Mouse (Mus musculus) liver, postnatal 0 days (tissue): Measurements from ENCODE around the gene Ttll8.

ENCODE experiments used
- CTCF ChIP-seq: sonication (generic); IDR thresholded peaks from 2 replicates; pipeline ENCODE4 v1.5.1; 2016; ENCODE audit warnings: antibody characterized with exemption, low read depth
- EP300 ChIP-seq: IDR thresholded peaks from 2 replicates; pipeline ENCODE4 v1.6.1; 2016; ENCODE audit warnings: antibody characterized with exemption, low read depth, mild to moderate bottlenecking

DNA sequence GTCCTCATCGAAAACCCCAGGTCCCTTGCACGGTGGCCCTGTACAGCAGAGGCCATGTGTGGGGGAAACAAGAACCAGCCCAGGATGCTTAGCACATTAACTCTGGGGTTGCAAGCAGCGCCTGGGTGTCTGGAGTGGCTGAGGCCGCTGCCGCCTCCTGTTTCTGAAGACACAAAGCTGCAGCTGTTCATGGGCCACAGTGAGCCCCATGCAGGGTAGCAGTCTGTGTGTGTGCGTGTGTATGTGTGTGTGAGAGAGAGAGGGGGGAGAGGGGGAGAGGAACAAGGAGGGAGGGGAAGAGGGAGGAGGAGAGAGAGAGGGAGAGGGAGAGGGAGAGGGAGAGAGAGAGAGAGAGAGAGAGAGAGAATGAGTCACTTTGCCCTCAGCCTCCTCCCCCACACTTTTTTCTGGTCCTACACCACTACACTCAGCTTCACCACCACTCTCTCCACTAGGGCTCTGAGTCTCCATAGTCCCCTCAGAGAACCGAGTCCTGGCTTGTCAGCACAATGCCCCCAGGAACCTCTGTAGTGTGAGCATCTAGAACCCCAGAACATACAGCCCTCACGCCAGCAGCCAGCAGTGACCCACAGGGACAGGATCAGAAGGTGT lies 110.6 kb downstream of the Ttll8 start:
- TF ChIP-seq CTCF (no peak), EP300 (no peak)
